Mouse (Mus musculus) adipocyte (in vitro differentiated cells): ENCODE measurements around the gene Pdap1.
"Not testable (repeated sequence)": the region's sequence is repeated elsewhere in the genome, so short reads cannot be mapped to it uniquely, and the experiment has no call there.

Experiments used
- DNase-seq: peaks from one replicate; pipeline ENCODE4 v3.0.0-alpha.2; 2016; ENCODE audit warnings: low spot score

Gene Pdap1

DNA sequence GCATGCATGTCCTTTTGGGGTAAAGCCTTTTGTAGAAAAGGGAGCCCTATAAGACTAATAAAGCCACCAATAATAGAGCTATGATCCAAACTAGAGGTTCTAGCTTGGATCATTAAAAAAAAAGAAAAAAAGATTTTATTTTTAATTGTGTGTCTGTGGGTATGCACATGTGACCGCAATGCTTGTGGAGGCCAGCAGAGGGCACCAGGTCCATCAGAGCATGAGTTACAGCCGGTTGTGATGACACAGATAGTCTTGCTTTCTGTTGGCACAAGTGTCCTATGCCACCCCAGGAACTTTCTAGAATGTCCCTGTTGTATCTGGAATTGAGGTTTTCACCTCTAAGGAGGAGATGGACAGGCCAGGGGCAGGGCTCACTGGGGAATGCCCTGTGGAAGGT is 20.7 kb downstream of the Pdap1 start:
- peak; percentile 54 for DNase-seq

DNA sequence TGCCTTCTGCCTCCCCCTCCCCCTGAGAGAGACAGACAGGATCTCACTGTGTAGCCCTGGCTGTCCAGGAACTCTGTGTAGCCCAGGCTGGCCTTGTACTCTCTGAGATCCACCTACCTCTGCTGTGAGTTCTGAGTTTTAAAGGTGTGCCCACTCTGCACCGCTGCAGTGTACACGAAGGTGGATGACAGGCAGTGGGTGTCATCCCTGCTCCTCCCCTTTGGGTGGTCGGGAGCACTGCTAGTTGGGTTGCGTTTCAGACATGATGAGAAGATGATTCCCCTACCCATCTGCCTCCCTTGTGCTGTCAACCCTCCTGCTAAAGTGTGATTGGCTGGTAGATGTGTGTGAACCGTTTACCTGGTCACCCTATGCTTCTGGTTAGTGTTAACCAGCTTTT is 21.6 kb downstream of the Pdap1 start:
- DNase-seq, result no peak

- DNase-seq, result no peak
Observed at GRCm38 (mm10) chr5:145118005-145118404, 22.0 kb downstream of the Pdap1 start.

- peak; percentile 90 for DNase-seq
Observed at GRCm38 (mm10) chr5:145116916-145117315, 23.1 kb downstream of the Pdap1 start.

- peak; percentile 96 for DNase-seq
Observed at GRCm38 (mm10) chr5:145116316-145116715, 23.7 kb downstream of the Pdap1 start.

DNA sequence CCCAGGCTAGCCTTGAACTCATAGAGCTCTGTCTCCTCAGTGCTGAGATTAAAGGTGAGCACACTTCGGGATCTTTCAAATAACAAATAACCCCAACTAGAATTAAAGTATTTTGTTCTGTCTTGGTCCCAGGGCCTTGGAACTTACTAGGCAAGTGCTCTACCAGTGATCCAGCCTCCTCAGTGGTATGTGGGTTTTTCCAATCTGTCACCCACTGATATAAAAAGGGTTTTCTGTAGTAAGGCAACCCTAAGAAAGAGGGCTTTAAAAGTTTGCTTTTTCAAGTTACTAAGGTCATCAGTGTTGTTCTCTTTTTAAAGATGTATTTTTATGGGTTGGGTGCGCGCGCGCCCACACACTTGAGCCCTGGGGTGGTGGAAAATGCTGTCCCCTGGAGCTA is 24.3 kb downstream of the Pdap1 start:
- DNase-seq, result peak; percentile 33

GRCm38 (mm10) chr5:145114606-145115473 is 25.2 kb downstream of the Pdap1 start:
- peak; percentile 79 for DNase-seq

DNA sequence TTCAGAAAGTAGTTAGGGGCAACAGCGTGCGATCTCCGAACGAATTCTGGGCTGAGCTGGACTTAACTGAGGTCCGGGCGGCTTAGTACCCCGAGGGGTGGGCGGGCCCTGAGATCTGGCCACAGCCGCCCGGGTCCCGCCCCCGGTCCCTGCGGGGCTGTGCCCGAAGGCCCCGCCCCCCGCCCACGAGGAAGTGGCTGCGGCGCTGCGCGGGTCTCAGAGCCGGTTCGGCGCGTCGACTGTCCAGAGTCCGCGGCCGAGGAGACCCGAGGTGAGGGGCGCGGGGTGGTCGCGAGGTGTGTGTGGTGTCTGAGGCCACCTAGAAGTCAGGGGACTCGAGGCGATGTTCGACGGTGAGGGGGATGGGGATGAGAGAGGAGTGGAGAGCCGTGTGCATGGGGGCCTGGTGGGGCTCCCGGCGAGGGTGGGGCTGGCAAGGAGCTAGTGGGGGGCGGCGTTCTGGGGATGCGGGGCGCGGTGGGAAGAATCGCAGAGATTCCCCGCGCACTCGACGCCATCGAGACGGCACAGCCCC is 25.9 kb downstream of the Pdap1 start, which contains the start of gene Arpc1b:
Arpc1b (plus strand) TSS at position 145 of the 535 bp plus-strand sequence.
- peak; percentile 83 for DNase-seq

DNA sequence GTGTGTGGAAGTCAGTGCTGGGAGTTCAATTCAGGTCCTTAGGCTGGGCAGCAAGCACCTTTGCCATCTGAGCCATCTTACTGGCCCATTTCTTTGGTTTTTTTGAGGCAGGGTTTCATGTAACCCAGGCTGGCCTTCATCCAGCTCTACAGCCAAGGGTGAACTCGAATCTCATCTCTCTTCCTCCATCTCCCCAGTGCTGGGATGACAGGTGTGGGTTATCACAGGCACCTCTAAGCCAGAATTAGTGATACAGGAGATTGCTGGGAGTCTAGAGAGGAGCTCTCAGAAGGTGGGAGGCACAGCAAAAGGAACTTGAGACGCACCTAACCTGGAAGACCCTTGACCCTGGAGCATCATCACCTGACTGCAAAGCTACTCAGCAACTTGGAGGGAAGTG is 26.6 kb downstream of the Pdap1 start:
- peak; percentile 30 for DNase-seq

- no peak for DNase-seq
Observed at GRCm38 (mm10) chr5:145112566-145112965, 27.5 kb downstream of the Pdap1 start.

GRCm38 (mm10) chr5:145110401-145110800 is 29.6 kb downstream of the Pdap1 start:
- DNase-seq, result no peak

DNA sequence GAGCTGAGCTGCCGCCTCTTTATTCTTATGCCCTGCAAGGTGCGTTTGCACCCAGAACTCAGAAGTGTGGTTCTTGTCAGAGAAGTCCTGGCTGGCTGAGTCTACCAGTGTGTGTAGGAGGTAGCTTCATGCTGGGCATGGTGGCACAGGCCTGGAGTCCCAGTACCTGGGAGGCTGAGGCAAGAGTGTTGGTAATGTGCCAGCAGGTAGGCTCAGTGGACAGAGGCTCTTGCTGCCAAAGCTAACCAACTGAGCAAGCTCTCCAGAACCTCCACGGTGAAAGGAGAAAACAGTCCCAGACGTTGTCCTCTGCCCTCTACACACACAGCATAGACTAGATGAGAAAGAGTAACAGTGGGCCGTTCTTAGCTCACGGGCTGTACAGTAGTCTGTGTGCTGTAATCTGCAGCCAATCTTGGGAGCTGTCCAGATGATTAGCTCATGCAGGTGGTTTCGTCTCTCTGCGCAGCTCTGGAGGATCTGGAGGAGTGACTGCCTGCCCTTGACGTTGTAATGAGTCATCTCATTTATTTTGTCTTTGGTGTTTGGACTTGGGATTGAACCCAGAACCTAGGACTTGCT is 34.3 kb downstream of the Pdap1 start:
- DNase-seq, result no peak

- DNase-seq, result no peak
Observed at GRCm38 (mm10) chr5:145104328-145104727, 35.7 kb downstream of the Pdap1 start.

GRCm38 (mm10) chr5:145102706-145103105 is 37.3 kb downstream of the Pdap1 start:
- DNase-seq, result peak; percentile 43

DNA sequence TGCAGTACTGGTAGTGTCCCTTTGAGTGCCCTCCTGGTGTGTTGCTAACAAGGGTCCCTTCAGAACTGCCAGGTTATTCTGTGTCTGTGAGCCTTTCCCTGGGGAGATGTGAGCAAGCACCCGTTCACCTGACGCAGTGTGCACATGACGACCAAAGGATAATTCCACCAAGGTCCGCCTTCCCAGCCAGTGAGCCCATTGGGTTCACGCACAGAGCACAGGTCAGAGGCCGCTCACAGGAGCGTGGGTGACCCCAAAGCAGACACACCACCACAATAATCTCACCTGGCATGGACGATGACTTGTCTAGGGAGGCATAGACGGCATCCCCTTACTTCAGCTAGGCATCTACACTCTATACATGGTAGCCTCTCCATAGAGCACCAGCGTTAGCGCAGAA is 38.6 kb downstream of the Pdap1 start:
- not testable (repeated sequence) for DNase-seq

DNA sequence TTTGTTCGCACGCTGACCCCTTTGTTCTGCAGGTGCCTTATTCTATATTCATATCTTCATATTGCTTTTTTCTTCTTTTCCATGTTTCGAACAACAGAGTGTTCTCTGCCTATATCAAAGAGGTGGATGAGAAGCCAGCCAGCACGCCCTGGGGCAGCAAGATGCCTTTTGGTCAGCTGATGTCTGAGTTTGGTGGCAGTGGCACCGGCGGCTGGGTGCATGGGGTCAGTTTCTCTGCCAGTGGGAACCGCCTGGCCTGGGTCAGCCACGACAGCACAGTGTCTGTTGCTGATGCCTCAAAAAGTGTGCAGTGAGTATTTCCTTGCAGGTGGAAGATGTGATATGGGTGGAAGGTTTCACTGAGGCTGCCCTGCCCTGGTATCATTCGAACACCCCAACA is 39.1 kb downstream of the Pdap1 start:
- no peak for DNase-seq

GRCm38 (mm10) chr5:145098340-145098821 is 41.7 kb downstream of the Pdap1 start:
- DNase-seq, result no peak

DNA sequence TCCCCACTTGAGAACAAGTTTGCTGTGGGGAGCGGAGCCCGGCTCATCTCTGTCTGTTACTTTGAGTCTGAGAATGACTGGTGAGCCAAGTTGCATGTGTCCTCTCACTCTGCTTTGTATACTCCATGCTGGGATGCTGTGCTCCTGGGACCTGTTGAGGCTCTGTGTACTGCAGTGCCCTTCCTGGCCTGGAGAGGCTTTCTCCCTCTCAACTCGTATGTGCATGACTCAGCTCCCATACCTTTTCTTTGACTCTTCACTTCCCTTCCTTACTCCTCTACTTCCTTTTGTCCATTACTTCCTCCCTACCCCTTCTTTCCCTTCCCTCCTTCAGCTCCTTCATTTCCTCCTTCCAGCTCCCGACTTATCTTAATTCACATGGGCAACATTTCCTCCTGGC is 43.8 kb downstream of the Pdap1 start:
- DNase-seq, result no peak

- no peak for DNase-seq
Observed at GRCm38 (mm10) chr5:145089878-145090277, 50.2 kb downstream of the Pdap1 start.

GRCm38 (mm10) chr5:145088186-145088585 is 51.9 kb downstream of the Pdap1 start:
- DNase-seq, result no peak

GRCm38 (mm10) chr5:145084822-145085221 is 55.2 kb downstream of the Pdap1 start:
- no peak for DNase-seq

DNA sequence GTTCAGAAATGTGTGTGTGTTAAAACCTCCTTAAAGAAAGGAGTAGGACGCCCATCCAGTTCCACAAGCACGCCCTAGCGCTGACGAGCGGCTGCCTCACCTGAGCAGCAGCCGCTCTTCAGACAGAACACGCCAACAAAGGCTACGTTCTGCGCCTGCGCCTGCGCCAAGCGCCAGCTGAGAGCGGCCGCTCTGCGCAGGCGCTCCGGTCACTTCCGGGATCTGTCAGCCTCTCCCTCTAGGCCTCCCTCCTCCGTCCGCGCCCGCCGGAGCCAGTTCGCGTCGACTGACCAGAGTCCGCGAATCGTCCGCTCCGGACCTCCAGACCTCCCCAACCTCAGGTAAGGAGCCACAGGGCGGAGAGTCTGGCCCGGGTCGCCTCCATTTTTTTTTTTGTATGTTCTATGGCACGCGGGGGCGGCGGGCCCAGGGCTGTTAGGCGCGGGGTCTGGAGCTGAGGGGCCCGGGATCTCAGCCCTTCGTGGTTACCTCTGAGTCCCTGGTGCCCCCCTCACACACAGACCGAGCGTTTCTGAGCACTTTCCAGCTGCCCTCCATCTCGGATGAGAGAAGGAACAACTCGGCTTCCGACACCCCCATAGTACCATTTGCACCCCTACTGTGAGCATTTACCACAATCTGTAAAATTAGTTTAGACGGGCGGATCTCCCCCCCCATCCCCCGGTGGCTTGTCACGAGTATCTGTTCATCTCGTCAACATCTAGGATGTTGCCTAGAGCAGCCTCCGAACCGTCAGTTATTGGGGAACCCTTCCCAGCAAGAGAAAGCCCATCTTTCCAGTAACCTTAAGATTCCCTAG is 56.2 kb downstream of the Pdap1 start, which contains the start of the genes Arpc1a and Kpna7:
Arpc1a (plus strand) TSS at position 199 of the 820 bp plus-strand sequence.
Kpna7 (minus strand) TSS at position 399 of the 820 bp plus-strand sequence.
- peak; percentile 98 for DNase-seq
